Mouse (Mus musculus) brain, embryonic 14.5 days (tissue): ENCODE measurements around the gene Hus1b.

ENCODE experiments used
- CTCF ChIP-seq: fragments of 200-500 bp; IDR thresholded peaks from 2 replicates; pipeline ENCODE4 v1.5.1; 2012; ENCODE audit warnings: inconsistent platforms, mild to moderate bottlenecking, moderate library complexity, borderline replicate concordance; ENCODE audit not compliant: insufficient read depth, insufficient read length; ENCODE audit errors: extremely low read depth
- POLR2A ChIP-seq: fragments of 200-500 bp; IDR thresholded peaks from 2 replicates; pipeline ENCODE4 v1.6.1; 2012; ENCODE audit warnings: mild to moderate bottlenecking, inconsistent platforms, borderline replicate concordance; ENCODE audit not compliant: poor library complexity, insufficient read depth, insufficient read length, severe bottlenecking; ENCODE audit errors: extremely low read depth

DNA sequence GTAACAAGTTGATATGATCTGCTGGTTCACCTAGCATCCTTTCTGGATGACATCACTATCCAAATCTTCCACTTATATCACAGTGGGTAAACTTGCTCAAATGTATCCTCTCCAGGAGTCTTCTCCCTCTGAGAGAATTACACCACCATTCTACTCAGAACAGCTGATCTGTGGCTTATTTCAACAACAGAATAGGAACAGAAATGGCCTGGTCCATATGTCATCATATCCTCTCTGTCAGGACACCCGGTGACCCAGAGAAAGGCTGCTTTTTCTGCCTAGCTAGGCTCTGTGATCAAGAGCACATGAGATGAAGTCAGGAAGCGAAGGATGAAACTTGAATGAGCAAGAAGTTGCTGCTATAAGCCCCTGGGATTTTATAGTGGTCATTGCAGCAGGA is 40.1 kb upstream of the Hus1b start:
- TF ChIP-seq POLR2A (no peak), CTCF (no peak)
